Mouse (Mus musculus) urinary bladder, postnatal 10 days (tissue): ENCODE measurements around the gene Adat1.

Experiments used
- DNase-seq: peaks from one replicate; pipeline ENCODE4 v3.0.0; 2022; ENCODE audit warnings: low spot score

The Adat1 gene

DNA sequence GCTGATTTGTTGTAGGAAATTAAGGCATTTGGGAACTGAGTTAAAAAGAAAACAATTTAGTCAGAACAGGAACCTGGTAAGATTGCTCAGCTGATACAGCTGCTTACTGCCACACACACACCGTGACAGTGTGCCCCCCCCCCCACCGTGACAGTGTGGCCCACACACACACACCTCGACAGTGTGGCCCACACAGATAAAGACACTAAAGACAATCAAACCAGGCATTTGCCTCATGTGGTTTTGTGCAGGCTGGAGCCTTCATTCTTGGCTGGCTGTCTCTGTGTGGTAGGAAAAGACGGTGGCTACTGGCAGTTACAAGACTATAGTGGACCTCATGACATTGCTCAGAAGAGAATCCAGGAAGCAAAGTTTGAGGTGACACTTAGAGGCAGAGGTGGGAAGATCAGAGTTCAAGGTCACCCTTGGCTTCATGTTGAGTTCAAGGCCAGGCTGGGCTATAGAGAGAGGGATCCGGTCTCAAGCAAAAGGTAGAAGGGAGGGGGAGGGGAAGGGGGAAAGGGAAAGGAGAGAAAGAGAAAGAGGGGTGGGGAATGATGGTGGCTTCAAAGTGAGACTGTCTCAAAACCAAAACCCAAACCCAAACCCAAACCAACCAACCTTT is 24.7 kb downstream of the Adat1 start:
- DNase-seq: no peak

GRCm38 (mm10) chr8:111964849-111965561 is 27.1 kb downstream of the Adat1 start:
- DNase-seq: no peak

DNA sequence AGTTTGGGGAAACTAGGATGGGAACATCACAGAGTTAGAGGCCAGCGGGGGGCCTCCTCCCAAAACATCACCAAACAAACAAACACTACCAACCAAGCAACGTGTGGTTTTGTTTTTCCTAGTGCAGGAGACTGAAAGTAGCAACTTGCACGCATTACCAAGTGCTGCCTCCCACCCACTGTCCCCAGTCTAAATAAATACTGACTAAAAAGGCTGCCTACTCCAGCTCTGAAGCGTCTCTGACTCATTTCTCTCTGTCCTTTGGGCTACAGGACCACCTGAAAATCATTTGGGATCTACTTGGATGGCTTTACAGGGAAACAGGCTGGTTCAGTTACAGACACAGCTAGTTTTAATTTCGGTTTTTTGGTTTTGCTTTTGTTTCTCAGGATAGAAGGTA is 27.8 kb downstream of the Adat1 start:
- DNase-seq: no peak

GRCm38 (mm10) chr8:111963546-111963945 is 28.6 kb downstream of the Adat1 start:
- DNase-seq: no peak

DNA sequence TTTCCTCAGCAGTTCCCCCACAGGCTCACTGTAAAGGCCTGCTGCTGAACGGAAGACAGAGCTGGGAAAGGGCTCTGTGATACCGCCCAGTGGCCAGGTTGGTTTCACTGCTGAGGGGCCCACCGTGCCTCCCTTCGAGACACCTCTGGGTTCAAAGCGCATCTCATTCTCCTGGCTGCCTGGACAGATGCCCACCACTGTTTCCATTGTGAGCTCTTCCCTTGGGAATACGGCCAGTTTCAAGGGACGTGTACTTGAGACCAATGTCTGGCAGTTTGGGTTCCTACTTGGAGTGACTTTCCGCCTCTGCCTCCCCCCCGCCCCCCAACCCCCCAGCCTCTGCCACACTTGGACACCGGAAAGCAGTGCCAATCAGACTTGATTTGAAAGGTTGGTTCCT is 29.0 kb downstream of the Adat1 start:
- DNase-seq: no peak

DNA sequence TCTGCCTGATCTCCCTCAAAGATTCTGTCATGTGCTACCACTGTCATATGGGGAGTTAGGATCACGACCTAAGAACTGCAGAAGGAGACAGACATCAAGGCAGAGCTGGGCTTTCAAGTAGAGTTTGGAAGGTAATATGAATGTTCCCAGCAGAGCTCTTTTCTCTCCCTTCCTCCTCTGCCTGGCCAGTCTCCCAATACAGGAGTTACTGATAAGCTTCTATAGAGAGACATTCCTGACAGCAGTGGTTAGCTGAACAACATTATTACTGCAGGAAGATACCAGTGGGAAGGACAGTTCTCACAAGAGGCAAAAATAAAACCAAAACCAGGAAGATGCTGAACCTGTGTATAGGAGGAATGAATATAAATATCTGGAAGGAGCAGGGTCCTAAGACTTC is 29.5 kb downstream of the Adat1 start:
- no peak for DNase-seq

- no peak for DNase-seq
These were observed 30.8 kb downstream of the Adat1 start for GRCm38 (mm10) chr8:111961330-111961729.

GRCm38 (mm10) chr8:111960591-111961321 is 31.3 kb downstream of the Adat1 start:
- no peak for DNase-seq

- DNase-seq: no peak
These were observed 34.9 kb downstream of the Adat1 start for GRCm38 (mm10) chr8:111957231-111957630.

GRCm38 (mm10) chr8:111955879-111956278 is 36.2 kb downstream of the Adat1 start:
- DNase-seq: no peak

GRCm38 (mm10) chr8:111954844-111955594 is 37.1 kb downstream of the Adat1 start:
- no peak for DNase-seq

DNA sequence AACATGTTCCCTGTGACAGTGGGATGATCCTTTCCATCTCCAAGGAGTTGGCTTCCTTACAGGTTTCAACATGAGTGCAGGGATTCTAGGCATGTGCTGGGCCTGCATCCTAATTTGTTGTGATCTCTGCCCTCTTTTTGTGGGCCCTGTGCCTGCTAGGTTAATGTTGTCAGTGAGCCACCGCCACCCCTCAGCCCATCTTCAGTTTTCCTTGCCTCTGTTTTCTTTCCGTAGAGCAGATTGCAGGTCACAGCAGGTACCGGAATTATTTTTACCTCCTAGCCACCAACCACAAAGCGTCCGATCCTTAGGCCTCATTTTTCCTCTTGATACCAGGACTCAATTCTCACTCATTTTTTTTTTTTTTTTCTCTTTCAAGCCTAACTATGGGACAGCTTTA is 40.2 kb downstream of the Adat1 start:
- no peak for DNase-seq

DNA sequence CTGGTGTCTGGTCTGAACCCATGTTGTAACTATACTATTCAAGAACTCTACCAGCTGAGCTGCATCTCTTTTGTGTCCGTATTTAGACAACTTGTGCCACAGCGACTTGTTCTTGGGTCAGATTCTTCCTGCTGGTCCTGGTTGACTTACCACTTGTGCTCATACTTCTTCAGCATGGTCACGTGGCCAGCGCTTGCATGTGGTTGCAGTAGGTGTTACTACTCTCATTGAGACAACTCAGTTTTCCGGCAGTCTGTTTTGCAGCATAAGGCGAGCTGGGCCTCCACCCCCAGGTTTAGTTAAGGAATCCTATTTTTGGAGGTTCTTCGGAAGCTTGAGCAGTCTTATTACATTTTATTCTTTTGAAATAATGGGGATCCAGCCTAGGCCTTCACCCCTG is 40.8 kb downstream of the Adat1 start:
- no peak for DNase-seq

- no peak for DNase-seq
These were observed 41.3 kb downstream of the Adat1 start for GRCm38 (mm10) chr8:111950846-111951245.

- no peak for DNase-seq
These were observed 44.1 kb downstream of the Adat1 start for GRCm38 (mm10) chr8:111947954-111948353.

DNA sequence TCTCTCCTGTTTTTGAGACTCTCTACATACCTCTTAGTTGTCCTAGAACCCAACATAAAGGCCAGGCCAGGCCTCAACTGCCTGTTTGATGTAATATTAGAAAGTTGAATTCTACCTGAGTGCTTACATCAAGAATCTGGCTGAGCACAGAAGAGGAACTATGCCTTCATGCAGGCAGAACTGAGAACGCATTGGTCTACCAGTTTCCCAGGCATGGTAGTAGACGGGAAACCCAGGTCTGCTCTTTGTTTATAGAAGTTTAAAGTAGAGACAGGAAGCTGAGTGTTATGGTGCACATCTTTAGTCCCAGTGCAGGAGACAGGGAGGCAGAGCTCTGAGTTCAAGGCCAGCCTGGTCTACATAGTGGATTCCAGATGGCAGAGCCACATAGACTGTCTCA is 45.0 kb downstream of the Adat1 start:
- DNase-seq: no peak

GRCm38 (mm10) chr8:111943544-111943943 is 48.6 kb downstream of the Adat1 start:
- no peak for DNase-seq

DNA sequence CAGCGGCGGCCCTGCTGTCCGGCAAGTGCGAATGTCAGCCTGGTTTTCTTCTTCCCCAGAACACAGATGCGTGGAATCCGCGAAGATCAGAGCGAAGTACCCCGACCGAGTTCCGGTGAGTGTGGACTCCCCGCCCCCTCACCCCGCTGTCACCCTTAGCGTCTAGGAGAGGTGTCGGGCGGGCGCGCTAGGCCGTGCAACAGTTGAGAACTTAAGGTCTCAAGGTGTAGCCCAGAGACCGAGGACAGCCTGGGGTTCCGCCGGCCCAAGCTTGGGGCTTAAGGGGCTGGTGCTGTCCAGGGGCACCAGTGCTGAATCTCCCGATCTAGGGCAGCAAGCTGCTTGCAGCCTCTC is 51.0 kb downstream of the Adat1 start:
- DNase-seq: no peak

GRCm38 (mm10) chr8:111940171-111941100 is 51.7 kb downstream of the Adat1 start, which contains the start of gene Gabarapl2:
Gene Gabarapl2, plus strand, starts transcription at chr8:111940703.
- peak; percentile 90 for DNase-seq

DNA sequence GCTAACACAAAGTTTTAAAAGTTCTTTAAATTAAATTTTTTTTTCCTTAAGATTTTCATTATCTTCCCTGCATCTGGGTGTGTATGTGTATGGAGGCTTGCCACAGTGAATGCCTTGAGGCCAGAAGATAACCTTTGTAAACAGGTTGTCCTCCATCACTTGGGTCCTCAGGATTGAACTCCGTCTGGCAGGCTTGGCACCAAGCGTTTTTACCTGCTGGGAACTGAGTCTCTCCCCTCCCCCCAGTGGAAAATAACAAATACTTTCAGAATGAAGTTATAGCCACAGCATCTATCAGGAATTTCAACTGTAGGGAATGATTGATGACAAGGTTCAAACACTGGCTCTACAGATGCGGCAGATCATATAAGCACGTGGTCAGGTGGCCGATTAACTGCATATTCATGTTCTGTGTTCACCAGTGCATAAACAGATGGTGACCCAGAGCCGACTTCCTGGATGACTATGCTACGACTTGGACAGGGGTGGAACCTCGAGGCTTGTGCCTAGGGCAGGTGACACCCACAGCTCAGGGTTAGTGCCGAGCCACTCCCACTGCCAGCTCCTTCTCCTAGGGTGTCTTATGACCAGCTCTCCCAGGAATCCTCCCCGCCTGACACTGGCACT is 52.5 kb downstream of the Adat1 start:
- DNase-seq: no peak
